In the genomic region with DNA sequence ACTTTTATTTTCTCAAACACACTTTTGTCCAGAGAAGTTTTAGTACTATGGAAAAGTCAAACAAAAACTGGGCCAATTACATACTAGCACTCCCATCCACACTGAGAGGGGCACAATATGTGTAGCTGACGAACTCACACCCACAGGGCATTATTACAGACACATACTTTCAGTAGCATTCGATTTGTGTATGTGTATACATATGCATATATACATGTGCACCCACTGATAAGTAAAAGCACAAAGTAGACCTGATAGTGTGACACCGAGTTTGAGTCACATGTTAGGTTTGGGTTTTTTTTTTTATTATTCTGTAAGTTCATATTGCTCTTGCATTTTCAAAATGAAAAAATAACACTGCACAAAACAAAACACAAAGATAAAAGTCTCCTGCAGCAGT, we compare ENCODE assay signal across 14 mouse cellular contexts.
"Had no signal": no experiment of that assay in that cellular context is flagged by ENCODE, and none has a peak within 500 bp of the region (broad histone marks: within the 10 kb centered on the region; RNA-seq: fewer than 3 reads in every experiment).

No protein-coding gene starts in this region.

- H3K27me3 ChIP-seq: limb, embryonic 15.5 days; neural tube, embryonic 15.5 days had no signal

- H3K9me3 ChIP-seq: limb, embryonic 15.5 days; neural tube, embryonic 15.5 days had no signal

- H3K4me1 ChIP-seq: limb, embryonic 15.5 days; neural tube, embryonic 15.5 days had no signal

- H3K36me3 ChIP-seq: limb, embryonic 15.5 days; neural tube, embryonic 15.5 days had no signal

- DNase-seq: kidney, adult 11 months; kidney, postnatal 10 days; layer of hippocampus, adult 9-11 months; layer of hippocampus, postnatal 36 days; lung, embryonic 14.5 days; lung, postnatal 10 days; midbrain, embryonic 14.5 days; right cerebral cortex, adult 18-20 months; right cerebral cortex, postnatal 25 days; thymus, postnatal 4 days had no signal

- H3K4me2 ChIP-seq: limb, embryonic 15.5 days; lung, embryonic 14.5 days; neural tube, embryonic 15.5 days had no signal

- H3K27ac ChIP-seq: limb, embryonic 15.5 days; macrophage; neural tube, embryonic 15.5 days had no signal

- H3K4me3 ChIP-seq: limb, embryonic 15.5 days; myocyte; neural tube, embryonic 15.5 days had no signal

- H3K9ac ChIP-seq: limb, embryonic 15.5 days; lung, embryonic 14.5 days; neural tube, embryonic 15.5 days had no signal
